Mouse (Mus musculus): ENCODE measurements around the gene Shisa9. TPM values are rescaled to one million over a fixed set of nuclear protein-coding genes. Genes with fewer than 3 reads are reported as not detected.
A peak's percentile ranks its signal among the peaks of the same experiment; 100 is the strongest.

Shisa9 gene
- polyA plus RNA-seq, 1 experiment from 2014 or later, result 5.1 TPM

GRCm38 (mm10) chr16:12206951-12207350, 223.0 kb downstream of the Shisa9 start:
- Histone ChIP-seq H3K9ac (no peak overlapping the region), H3K9me3 (no peaks in the 10 kb centered on the region), H3K27me3 (no peaks in the 10 kb centered on the region), H3K27ac (no peak overlapping the region), H3K4me2 (no peak overlapping the region), H3K4me1 (replicated peaks) (no peaks in the 10 kb centered on the region), H3K4me3 (no peak overlapping the region), H3K36me3 (no peaks in the 10 kb centered on the region)
- no peak for ATAC-seq (ENCODE audit: low FRiP score)
- 89% methylated on average over 2 of the region's 2 CpGs for WGBS

GRCm38 (mm10) chr16:12209355-12209754, 225.4 kb downstream of the Shisa9 start:
- no peak overlapping the region for H3K4me2 ChIP-seq
- H3K27ac ChIP-seq, result no peak overlapping the region
- ATAC-seq (ENCODE audit: low FRiP score), result no peak
- H3K36me3 ChIP-seq, result no peaks in the 10 kb centered on the region
- H3K9me3 ChIP-seq, result no peaks in the 10 kb centered on the region
- H3K27me3 ChIP-seq, result no peaks in the 10 kb centered on the region
- H3K4me3 ChIP-seq, result no peak overlapping the region
- no peak overlapping the region for H3K9ac ChIP-seq
- no peaks in the 10 kb centered on the region for H3K4me1 ChIP-seq (replicated peaks)
- 93% methylated on average over 1 of the region's 1 CpGs for WGBS

- H3K4me2 ChIP-seq, result no peak overlapping the region
- no peaks in the 10 kb centered on the region for H3K4me1 ChIP-seq (replicated peaks)
- no peak overlapping the region for H3K27ac ChIP-seq
- no peak overlapping the region for H3K9ac ChIP-seq
- no peak overlapping the region for H3K4me3 ChIP-seq
- no peak for ATAC-seq (ENCODE audit: low FRiP score)
- no peaks in the 10 kb centered on the region for H3K9me3 ChIP-seq
- no peaks in the 10 kb centered on the region for H3K36me3 ChIP-seq
- H3K27me3 ChIP-seq, result no peaks in the 10 kb centered on the region
- WGBS, result 88% methylated on average over 2 of the region's 2 CpGs
Measured at GRCm38 (mm10) chr16:12209819-12210218, 225.9 kb downstream of the Shisa9 start.

GRCm38 (mm10) chr16:12214018-12214417, 230.1 kb downstream of the Shisa9 start:
- H3K4me2 ChIP-seq, result no peak overlapping the region
- no peak overlapping the region for H3K9ac ChIP-seq
- no peak overlapping the region for H3K27ac ChIP-seq
- no peaks in the 10 kb centered on the region for H3K27me3 ChIP-seq
- H3K4me3 ChIP-seq, result no peak overlapping the region
- no peak for ATAC-seq (ENCODE audit: low FRiP score)
- H3K9me3 ChIP-seq, result no peaks in the 10 kb centered on the region
- no peaks in the 10 kb centered on the region for H3K36me3 ChIP-seq
- H3K4me1 ChIP-seq (replicated peaks), result peaks cover 17% of the 10 kb centered on the region
- 95% methylated on average over 2 of the region's 2 CpGs for WGBS

GRCm38 (mm10) chr16:12217289-12218150, 233.6 kb downstream of the Shisa9 start:
- ATAC-seq (ENCODE audit: low FRiP score), result peak; percentile 76
- H3K9me3 ChIP-seq, result no peaks in the 10 kb centered on the region
- peaks cover 17% of the 10 kb centered on the region for H3K4me1 ChIP-seq (replicated peaks)
- H3K36me3 ChIP-seq, result no peaks in the 10 kb centered on the region
- 50% methylated on average over 13 of the region's 13 CpGs for WGBS
- H3K27me3 ChIP-seq, result no peaks in the 10 kb centered on the region
- H3K4me2 ChIP-seq, result 0 out of 2 replicates have a peak overlapping the region, but pooled peaks have one; percentile 19
- no peak overlapping the region for H3K4me3 ChIP-seq
- H3K27ac ChIP-seq, result peak overlapping the region; percentile 79
- no peak overlapping the region for H3K9ac ChIP-seq

- Histone ChIP-seq H3K4me1 (replicated peaks) (peaks cover 17% of the 10 kb centered on the region), H3K36me3 (no peaks in the 10 kb centered on the region), H3K27me3 (no peaks in the 10 kb centered on the region), H3K9ac (no peak overlapping the region), H3K9me3 (no peaks in the 10 kb centered on the region), H3K4me3 (no peak overlapping the region), H3K27ac (peak overlapping the region; percentile 79), H3K4me2 (no peak overlapping the region)
- peak; percentile 38; the same call in 1 of the 2 replicates for ATAC-seq (ENCODE audit: low FRiP score)
- WGBS, result 66% methylated on average over 2 of the region's 2 CpGs
Measured at GRCm38 (mm10) chr16:12218151-12218532, 234.2 kb downstream of the Shisa9 start.

GRCm38 (mm10) chr16:12219821-12220220, 235.9 kb downstream of the Shisa9 start:
- Histone ChIP-seq H3K9me3 (no peaks in the 10 kb centered on the region), H3K4me3 (no peak overlapping the region), H3K9ac (no peak overlapping the region), H3K27ac (no peak overlapping the region), H3K4me1 (replicated peaks) (peaks cover 17% of the 10 kb centered on the region), H3K36me3 (no peaks in the 10 kb centered on the region), H3K4me2 (no peak overlapping the region), H3K27me3 (no peaks in the 10 kb centered on the region)
- 74% methylated on average over 3 of the region's 3 CpGs for WGBS
- no peak for ATAC-seq (ENCODE audit: low FRiP score)

- no peak overlapping the region for H3K9ac ChIP-seq
- no peak overlapping the region for H3K4me2 ChIP-seq
- 94% methylated on average over 2 of the region's 2 CpGs for WGBS
- no peak for ATAC-seq (ENCODE audit: low FRiP score)
- H3K27me3 ChIP-seq, result no peaks in the 10 kb centered on the region
- H3K4me3 ChIP-seq, result no peak overlapping the region
- H3K27ac ChIP-seq, result no peak overlapping the region
- peaks cover 3% of the 10 kb centered on the region; the same call in 1 of the 2 replicates for H3K4me1 ChIP-seq (replicated peaks)
- no peaks in the 10 kb centered on the region for H3K36me3 ChIP-seq
- no peaks in the 10 kb centered on the region for H3K9me3 ChIP-seq
Measured at GRCm38 (mm10) chr16:12223537-12223936, 239.6 kb downstream of the Shisa9 start.

GRCm38 (mm10) chr16:12226937-12227336, 243.0 kb downstream of the Shisa9 start:
- H3K9ac ChIP-seq, result no peak overlapping the region
- WGBS, result 71% methylated on average over 3 of the region's 3 CpGs
- no peak overlapping the region for H3K4me2 ChIP-seq
- H3K36me3 ChIP-seq, result no peaks in the 10 kb centered on the region
- H3K27ac ChIP-seq, result no peak overlapping the region
- no peak for ATAC-seq (ENCODE audit: low FRiP score)
- H3K27me3 ChIP-seq, result no peaks in the 10 kb centered on the region
- H3K4me1 ChIP-seq (replicated peaks), result no peaks in the 10 kb centered on the region
- H3K4me3 ChIP-seq, result no peak overlapping the region
- no peaks in the 10 kb centered on the region for H3K9me3 ChIP-seq

- WGBS, result 73% methylated on average over 3 of the region's 3 CpGs
- Histone ChIP-seq H3K36me3 (no peaks in the 10 kb centered on the region), H3K9me3 (no peaks in the 10 kb centered on the region), H3K27me3 (no peaks in the 10 kb centered on the region), H3K27ac (no peak overlapping the region), H3K4me2 (no peak overlapping the region), H3K9ac (no peak overlapping the region), H3K4me3 (no peak overlapping the region), H3K4me1 (replicated peaks) (peaks cover 6% of the 10 kb centered on the region; the same call in 1 of the 2 replicates)
- no peak for ATAC-seq (ENCODE audit: low FRiP score)
Measured at GRCm38 (mm10) chr16:12233288-12233687, 249.4 kb downstream of the Shisa9 start.

GRCm38 (mm10) chr16:12234289-12234688, 250.4 kb downstream of the Shisa9 start:
- H3K27ac ChIP-seq, result no peak overlapping the region
- H3K9me3 ChIP-seq, result no peaks in the 10 kb centered on the region
- 63% methylated on average over 2 of the region's 2 CpGs for WGBS
- no peak overlapping the region for H3K4me3 ChIP-seq
- H3K4me2 ChIP-seq, result no peak overlapping the region
- no peak overlapping the region for H3K9ac ChIP-seq
- ATAC-seq (ENCODE audit: low FRiP score), result no peak
- H3K4me1 ChIP-seq (replicated peaks), result peaks cover 6% of the 10 kb centered on the region; the same call in 1 of the 2 replicates
- no peaks in the 10 kb centered on the region for H3K27me3 ChIP-seq
- H3K36me3 ChIP-seq, result no peaks in the 10 kb centered on the region

GRCm38 (mm10) chr16:12238611-12239010, 254.7 kb downstream of the Shisa9 start:
- WGBS, result 68% methylated on average over 4 of the region's 4 CpGs
- ATAC-seq (ENCODE audit: low FRiP score), result no peak
- no peaks in the 10 kb centered on the region for H3K36me3 ChIP-seq

GRCm38 (mm10) chr16:12259361-12259760, 275.4 kb downstream of the Shisa9 start:
- 11% methylated on average over 2 of the region's 2 CpGs for WGBS
- Histone ChIP-seq H3K4me3 (no peak overlapping the region), H3K9ac (no peak overlapping the region), H3K27ac (no peak overlapping the region), H3K4me1 (replicated peaks) (no peaks in the 10 kb centered on the region), H3K36me3 (no peaks in the 10 kb centered on the region), H3K9me3 (no peaks in the 10 kb centered on the region), H3K4me2 (no peak overlapping the region), H3K27me3 (no peaks in the 10 kb centered on the region)
- no peak for ATAC-seq (ENCODE audit: low FRiP score)

More at GRCm38 (mm10) chr16:12238611-12239010, 254.7 kb downstream of the Shisa9 start:
- H3K4me1 ChIP-seq (replicated peaks), result peaks cover 6% of the 10 kb centered on the region; the same call in 1 of the 2 replicates
- no peaks in the 10 kb centered on the region for H3K27me3 ChIP-seq
- H3K9me3 ChIP-seq, result no peaks in the 10 kb centered on the region
- no peak overlapping the region for H3K4me3 ChIP-seq
- H3K27ac ChIP-seq, result no peak overlapping the region
- no peak overlapping the region for H3K4me2 ChIP-seq
- H3K9ac ChIP-seq, result no peak overlapping the region

Measured in hindbrain, embryonic 13.5 days (tissue).